Mouse (Mus musculus) intestine, embryonic 15.5 days (tissue): ENCODE measurements around the gene Slitrk2. TPM values are rescaled to one million over a fixed set of nuclear protein-coding genes. Genes with fewer than 3 reads are reported as not detected.
A peak's percentile ranks its signal among the peaks of the same experiment; 100 is the strongest.

Experiments
- ATAC-seq: fragments of 200-750 bp; cut with Nextera tagmentation; 2 replicates; pipeline ENCODE4 v1.8.0; 2017; ENCODE audit warnings: moderate TSS enrichment, moderate library complexity
- H3K27ac ChIP-seq: fragments of 300-500 bp; sonication (generic); 2 replicates; pipeline ENCODE4 v1.5.1; 2015; ENCODE audit warnings: mild to moderate bottlenecking, inconsistent platforms
- H3K27me3 ChIP-seq: fragments of 300-500 bp; sonication (generic); replicated peaks from 2 replicates; pipeline ENCODE4 v1.6.1; 2015; ENCODE audit warnings: inconsistent platforms
- H3K36me3 ChIP-seq: fragments of 300-500 bp; sonication (generic); 2 replicates; pipeline ENCODE4 v1.6.1; 2015; ENCODE audit warnings: inconsistent platforms
- H3K4me1 ChIP-seq: fragments of 300-500 bp; sonication (generic); replicated peaks from 2 replicates; pipeline ENCODE4 v1.6.1; 2015; ENCODE audit warnings: inconsistent platforms
- H3K4me2 ChIP-seq: fragments of 300-500 bp; sonication (generic); replicated peaks from 2 replicates; pipeline ENCODE4 v1.6.1; 2015; ENCODE audit warnings: mild to moderate bottlenecking, inconsistent platforms
- H3K4me3 ChIP-seq: fragments of 300-500 bp; sonication (generic); replicated peaks from 2 replicates; pipeline ENCODE4 v1.5.1; 2015; ENCODE audit warnings: inconsistent platforms
- H3K9ac ChIP-seq: fragments of 300-500 bp; sonication (generic); 2 replicates; pipeline ENCODE4 v1.6.1; 2015; ENCODE audit warnings: inconsistent platforms
- H3K9me3 ChIP-seq: fragments of 300-500 bp; sonication (generic); 2 replicates; pipeline ENCODE4 v1.6.1; 2016; ENCODE audit warnings: inconsistent platforms
- WGBS: fragments of 180-500 bp; shearing (Covaris S2); methylation state at CpG from one replicate; pipeline ENCODE4 v1.1.7; 2015; 5-methylcytosine and 5-hydroxymethylcytosine counted together
- polyA plus RNA-seq: library from polyadenylated mRNA; unstranded; fragments of >200 nt; fragmentation: Nextera tagmentation; extraction: Ambion mirVana; gene quantifications from 2 replicates; pipeline ENCODE4 v1.2.1, GENCODE M21; 2015

The Slitrk2 gene
- 1.3 TPM in 2 replicates for polyA plus RNA-seq

GRCm38 (mm10) chrX:66648911-66649620, at the start of gene Slitrk2:
Slitrk2 (plus strand) TSS chrX:66649318.
- Histone ChIP-seq H3K9me3 (no peaks in the 10 kb centered on the region), H3K9ac (no peak within 1 kb of the TSS), H3K4me2 (peak within 1 kb of the TSS; percentile 57), H3K36me3 (no peaks in the 10 kb centered on the region), H3K4me1 (no peaks in the 10 kb centered on the region), H3K4me3 (peak within 1 kb of the TSS; percentile 12), H3K27me3 (no peaks in the 10 kb centered on the region), H3K27ac (no peak within 1 kb of the TSS)
- WGBS, result 20% methylated on average over 25 of the region's 25 CpGs
- no peak for ATAC-seq

- WGBS, result 78% methylated on average over 3 of the region's 3 CpGs
These were observed 43.6 kb upstream of the Slitrk2 start for GRCm38 (mm10) chrX:66605490-66605889.

GRCm38 (mm10) chrX:66652455-66653144, 3.5 kb downstream of the Slitrk2 start:
- Histone ChIP-seq H3K27ac (no peak overlapping the region), H3K4me2 (peak overlapping the region; percentile 66), H3K4me3 (peak overlapping the region; percentile 36), H3K36me3 (no peaks in the 10 kb centered on the region), H3K9ac (no peak overlapping the region), H3K27me3 (no peaks in the 10 kb centered on the region), H3K4me1 (no peaks in the 10 kb centered on the region), H3K9me3 (no peaks in the 10 kb centered on the region)
- ATAC-seq, result peak; percentile 84
- 13% methylated on average over 21 of the region's 21 CpGs for WGBS

More at GRCm38 (mm10) chrX:66605490-66605889, 43.6 kb upstream of the Slitrk2 start:
- no peaks in the 10 kb centered on the region for H3K9me3 ChIP-seq
- no peak overlapping the region for H3K4me2 ChIP-seq
- no peak for ATAC-seq
- no peak overlapping the region for H3K4me3 ChIP-seq
- no peak overlapping the region for H3K9ac ChIP-seq
- no peaks in the 10 kb centered on the region for H3K36me3 ChIP-seq
- H3K27ac ChIP-seq, result no peak overlapping the region
- H3K27me3 ChIP-seq, result no peaks in the 10 kb centered on the region
- H3K4me1 ChIP-seq, result no peaks in the 10 kb centered on the region

- no peak overlapping the region for H3K4me2 ChIP-seq
- no peak for ATAC-seq
- 26% methylated on average over 2 of the region's 2 CpGs for WGBS
- H3K27me3 ChIP-seq, result no peaks in the 10 kb centered on the region
- H3K9ac ChIP-seq, result no peak overlapping the region
- H3K4me3 ChIP-seq, result no peak overlapping the region
- H3K4me1 ChIP-seq, result no peaks in the 10 kb centered on the region
- H3K36me3 ChIP-seq, result no peaks in the 10 kb centered on the region
- no peaks in the 10 kb centered on the region for H3K9me3 ChIP-seq
- no peak overlapping the region for H3K27ac ChIP-seq
These were observed 8.2 kb downstream of the Slitrk2 start for GRCm38 (mm10) chrX:66657365-66657764.

GRCm38 (mm10) chrX:66676959-66677358, 27.8 kb downstream of the Slitrk2 start:
- no peak for ATAC-seq
- Histone ChIP-seq H3K4me2 (no peak overlapping the region), H3K27ac (no peak overlapping the region), H3K4me1 (no peaks in the 10 kb centered on the region), H3K9ac (no peak overlapping the region), H3K36me3 (no peaks in the 10 kb centered on the region), H3K9me3 (no peaks in the 10 kb centered on the region), H3K27me3 (no peaks in the 10 kb centered on the region), H3K4me3 (no peak overlapping the region)
- WGBS, result 91% methylated on average over 4 of the region's 4 CpGs

GRCm38 (mm10) chrX:66678646-66679045, 29.5 kb downstream of the Slitrk2 start:
- H3K27me3 ChIP-seq, result no peaks in the 10 kb centered on the region
- H3K4me3 ChIP-seq, result no peak overlapping the region
- H3K27ac ChIP-seq, result no peak overlapping the region
- ATAC-seq, result no peak
- H3K36me3 ChIP-seq, result no peaks in the 10 kb centered on the region
- WGBS, result 51% methylated on average over 7 of the region's 7 CpGs
- H3K9ac ChIP-seq, result no peak overlapping the region
- no peaks in the 10 kb centered on the region for H3K4me1 ChIP-seq
- H3K4me2 ChIP-seq, result no peak overlapping the region
- no peaks in the 10 kb centered on the region for H3K9me3 ChIP-seq
